Mouse (Mus musculus): ENCODE results near the gene Pappa2.

DNA sequence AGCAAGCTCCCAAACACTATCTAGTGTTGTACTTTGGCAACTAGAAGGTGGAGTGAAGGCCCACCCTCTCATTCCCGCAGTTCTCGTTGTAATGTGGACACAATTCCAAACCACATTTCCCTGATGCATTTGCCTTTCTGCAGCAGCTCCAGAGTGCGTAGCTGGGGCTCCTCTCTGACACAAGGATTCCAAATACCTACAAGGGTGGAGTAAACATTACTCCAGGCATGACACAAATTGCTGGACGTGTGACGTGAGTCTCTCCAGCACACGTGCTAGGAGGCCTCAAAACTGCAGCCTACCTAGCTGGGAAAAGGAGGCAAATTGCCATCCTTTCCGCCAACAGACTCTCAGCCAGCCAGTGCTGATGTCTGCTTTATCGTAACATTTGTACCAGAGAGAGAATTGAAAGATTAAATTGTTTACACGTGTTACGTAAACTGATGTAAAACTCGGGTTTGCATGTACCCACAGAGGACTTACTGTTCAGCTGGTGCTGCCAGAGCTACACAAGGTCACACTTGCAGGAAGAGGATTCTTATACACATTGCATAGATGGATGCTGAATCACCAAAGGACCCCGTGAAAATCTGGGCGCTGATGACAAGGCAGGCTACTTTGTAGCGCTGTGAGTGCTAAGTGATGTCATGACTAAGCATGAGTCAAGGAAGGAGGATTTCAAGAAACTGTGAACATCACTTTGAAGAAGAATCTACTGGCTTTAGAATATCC is 127.3 kb downstream of the Pappa2 start:
- TF ChIP-seq CTCF (conservative IDR thresholded peaks at IDR 0.05; ENCODE audit: low read length) = no peak
- TF ChIP-seq NANOG (IDR thresholded peaks at IDR 0.05; ENCODE audit: borderline replicate concordance, low read length) = no peak
- no peak for TF ChIP-seq POU5F1 (IDR thresholded peaks at IDR 0.05; ENCODE audit: borderline replicate concordance, low read length)

Measured in E14TG2a.4 (cell line).